Mouse (Mus musculus) thymus, postnatal 25 days (tissue): ENCODE results near the gene Cyp17a1.

Experiments
- DNase-seq: peaks from one replicate; pipeline ENCODE4 v3.0.0; 2022

Gene Cyp17a1

GRCm38 (mm10) chr19:46669802-46670201 lies 3.2 kb downstream of the Cyp17a1 start:
- DNase-seq = no peak

GRCm38 (mm10) chr19:46668263-46668662 lies 4.7 kb downstream of the Cyp17a1 start:
- DNase-seq = no peak

- DNase-seq = no peak
Observed at GRCm38 (mm10) chr19:46667300-46667699, 5.7 kb downstream of the Cyp17a1 start.

GRCm38 (mm10) chr19:46665474-46665873 lies 7.5 kb downstream of the Cyp17a1 start:
- no peak for DNase-seq

GRCm38 (mm10) chr19:46662784-46663183 lies 10.2 kb downstream of the Cyp17a1 start:
- DNase-seq = no peak

GRCm38 (mm10) chr19:46662214-46662613 lies 10.8 kb downstream of the Cyp17a1 start:
- no peak for DNase-seq

- no peak for DNase-seq
Observed at GRCm38 (mm10) chr19:46661511-46661910, 11.5 kb downstream of the Cyp17a1 start.

GRCm38 (mm10) chr19:46658851-46659250 lies 14.1 kb downstream of the Cyp17a1 start:
- DNase-seq = no peak

- no peak for DNase-seq
Observed at GRCm38 (mm10) chr19:46658348-46658747, 14.6 kb downstream of the Cyp17a1 start.

GRCm38 (mm10) chr19:46657339-46658020 lies 15.5 kb downstream of the Cyp17a1 start:
- peak; percentile 45 for DNase-seq

GRCm38 (mm10) chr19:46656151-46656840 lies 16.7 kb downstream of the Cyp17a1 start:
- no peak for DNase-seq

GRCm38 (mm10) chr19:46655626-46656025 lies 17.3 kb downstream of the Cyp17a1 start:
- DNase-seq = no peak

GRCm38 (mm10) chr19:46653616-46654235 lies 19.2 kb downstream of the Cyp17a1 start:
- peak; percentile 65 for DNase-seq

- no peak for DNase-seq
Observed at GRCm38 (mm10) chr19:46653188-46653587, 19.8 kb downstream of the Cyp17a1 start.

- no peak for DNase-seq
Observed at GRCm38 (mm10) chr19:46648565-46648964, 24.4 kb downstream of the Cyp17a1 start.

- no peak for DNase-seq
Observed at GRCm38 (mm10) chr19:46647850-46648249, 25.1 kb downstream of the Cyp17a1 start.

GRCm38 (mm10) chr19:46647254-46647653 lies 25.7 kb downstream of the Cyp17a1 start:
- DNase-seq = no peak

GRCm38 (mm10) chr19:46646041-46646481 lies 26.9 kb downstream of the Cyp17a1 start:
- DNase-seq = no peak

GRCm38 (mm10) chr19:46644793-46645602 lies 28.0 kb downstream of the Cyp17a1 start:
- DNase-seq = no peak

GRCm38 (mm10) chr19:46644343-46644792 lies 28.6 kb downstream of the Cyp17a1 start:
- DNase-seq = no peak

GRCm38 (mm10) chr19:46643236-46643635 lies 29.7 kb downstream of the Cyp17a1 start:
- no peak for DNase-seq

- no peak for DNase-seq
Observed at GRCm38 (mm10) chr19:46642136-46642753, 30.7 kb downstream of the Cyp17a1 start.
